Mouse (Mus musculus) liver, embryonic 12.5 days (tissue): Measurements from ENCODE around the gene Cp. TPM values are rescaled to one million over a fixed set of nuclear protein-coding genes. Genes with fewer than 3 reads are reported as not detected.
"Not testable (repeated sequence)": the region's sequence is repeated elsewhere in the genome, so short reads cannot be mapped to it uniquely, and the experiment has no call there.

Experiments
- ATAC-seq: fragments of 200-750 bp; cut with Nextera tagmentation; 2 replicates; pipeline ENCODE4 v1.8.0; 2017; ENCODE audit warnings: moderate number of reproducible peaks, mild to moderate bottlenecking, moderate library complexity
- H3K27ac ChIP-seq: fragments of 300-500 bp; sonication (generic); 2 replicates; pipeline ENCODE4 v1.5.1; 2016; ENCODE audit warnings: mild to moderate bottlenecking
- H3K27me3 ChIP-seq: fragments of 300-500 bp; sonication (generic); replicated peaks from 2 replicates; pipeline ENCODE4 v1.6.1; 2016; ENCODE audit warnings: mild to moderate bottlenecking, moderate library complexity
- H3K36me3 ChIP-seq: fragments of 300-500 bp; sonication (generic); 2 replicates; pipeline ENCODE4 v1.6.1; 2016; ENCODE audit warnings: mild to moderate bottlenecking, moderate library complexity
- H3K4me1 ChIP-seq: fragments of 300-500 bp; sonication (generic); 2 replicates; pipeline ENCODE4 v1.6.1; 2016
- H3K4me2 ChIP-seq: fragments of 300-500 bp; sonication (generic); 2 replicates; pipeline ENCODE4 v1.6.1; 2016; ENCODE audit warnings: mild to moderate bottlenecking, moderate library complexity
- H3K4me3 ChIP-seq: fragments of 300-500 bp; sonication (generic); 2 replicates; pipeline ENCODE4 v1.5.1; 2016; ENCODE audit warnings: mild to moderate bottlenecking, moderate library complexity
- H3K9ac ChIP-seq: fragments of 300-500 bp; sonication (generic); 2 replicates; pipeline ENCODE4 v1.6.1; 2016; ENCODE audit warnings: mild to moderate bottlenecking, moderate library complexity
- H3K9me3 ChIP-seq: fragments of 300-500 bp; sonication (generic); replicated peaks from 2 replicates; pipeline ENCODE4 v1.6.1; 2016; ENCODE audit warnings: mild to moderate bottlenecking, moderate library complexity
- WGBS: fragments of 180-500 bp; shearing (Covaris S2); methylation state at CpG from one replicate; pipeline ENCODE4 v1.1.7; 2016; ENCODE audit not compliant: insufficient replicate concordance; 5-methylcytosine and 5-hydroxymethylcytosine counted together
- polyA plus RNA-seq: library from polyadenylated mRNA; unstranded; fragments of >200 nt; fragmentation: Nextera tagmentation; extraction: Ambion mirVana; gene quantifications from 2 replicates; pipeline ENCODE4 v1.2.1, GENCODE M21; 2016

Cp gene
- 0.68 and 0.77 TPM in 2 replicates for polyA plus RNA-seq

DNA sequence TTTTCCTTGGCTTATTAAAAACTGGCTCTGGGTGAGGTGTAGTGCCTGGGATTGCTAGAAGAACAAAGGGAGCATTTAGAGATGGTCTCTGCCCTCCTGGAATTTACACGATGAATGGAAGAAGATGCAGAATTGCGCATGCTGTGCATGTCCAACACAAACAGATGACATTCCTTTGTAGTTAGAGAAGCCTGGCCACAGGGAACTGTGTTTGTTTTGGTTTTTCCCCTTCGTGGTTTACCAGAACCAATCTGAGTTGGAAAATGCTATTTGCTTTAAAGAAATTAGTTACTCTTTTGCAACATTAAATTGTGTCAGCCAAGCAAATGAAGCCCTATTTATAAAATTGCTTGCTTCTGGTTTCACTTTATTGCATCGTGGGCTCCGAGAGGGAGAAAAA, at the start of gene Cp:
Gene Cp, plus strand, starts transcription at position 170 of the 400 bp plus-strand sequence.
- no peak for ATAC-seq
- Histone ChIP-seq H3K9ac (no peak within 1 kb of the TSS), H3K9me3 (no peaks in the 10 kb centered on the region), H3K4me2 (no peak within 1 kb of the TSS), H3K4me3 (no peak within 1 kb of the TSS), H3K27ac (no peak within 1 kb of the TSS), H3K36me3 (no peaks in the 10 kb centered on the region), H3K27me3 (no peaks in the 10 kb centered on the region), H3K4me1 (no peaks in the 10 kb centered on the region)
- WGBS: 59% methylated on average over 5 of the region's 5 CpGs

DNA sequence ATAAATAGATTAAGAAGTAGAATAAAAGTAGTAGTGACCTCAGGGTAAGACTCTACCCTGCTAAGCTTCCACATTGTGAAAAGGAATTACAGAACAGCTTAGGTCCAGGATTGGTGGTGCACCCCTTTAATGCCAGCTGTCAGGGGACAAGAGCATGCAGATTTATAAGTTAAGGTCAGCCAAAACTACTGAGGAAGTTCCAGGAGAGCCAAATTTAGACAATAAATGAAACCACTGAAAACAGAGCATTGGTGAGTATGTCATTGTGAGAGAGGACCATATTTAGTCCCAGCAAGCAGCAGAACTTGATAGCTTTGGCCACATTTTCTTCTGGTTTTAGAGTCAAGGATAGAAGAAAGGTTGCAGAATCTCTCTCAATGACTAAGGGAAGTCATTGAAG, 8.3 kb upstream of the Cp start:
- no peaks in the 10 kb centered on the region for H3K36me3 ChIP-seq
- no peak overlapping the region for H3K9ac ChIP-seq
- no peak overlapping the region for H3K4me2 ChIP-seq
- no peak overlapping the region for H3K4me3 ChIP-seq
- no peak overlapping the region for H3K27ac ChIP-seq
- H3K4me1 ChIP-seq: no peaks in the 10 kb centered on the region
- no peak for ATAC-seq
- no peaks in the 10 kb centered on the region for H3K27me3 ChIP-seq
- no peaks in the 10 kb centered on the region for H3K9me3 ChIP-seq

DNA sequence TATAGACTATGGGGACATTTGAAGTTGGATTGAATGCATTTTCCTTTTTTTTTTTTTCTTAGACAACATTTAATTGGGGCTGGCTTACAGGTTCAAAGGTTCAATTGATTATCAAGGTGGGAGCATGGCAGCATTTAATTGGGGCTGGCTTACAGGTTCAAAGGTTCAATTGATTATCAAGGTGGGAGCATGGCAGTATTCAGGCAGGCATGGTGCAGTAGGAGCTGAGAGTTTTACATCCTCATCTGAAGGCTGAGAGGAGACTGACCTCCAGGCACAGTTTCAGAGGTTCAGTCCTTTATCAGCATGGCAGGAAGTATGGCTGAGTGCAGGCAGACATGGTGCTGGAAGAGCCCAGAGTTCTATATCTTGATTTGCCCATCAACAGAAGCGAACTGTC, 7.5 kb upstream of the Cp start:
- H3K36me3 ChIP-seq, H3K4me1 ChIP-seq, H3K9ac ChIP-seq, H3K27ac ChIP-seq, H3K27me3 ChIP-seq, ATAC-seq, H3K4me3 ChIP-seq, H3K4me2 ChIP-seq, H3K9me3 ChIP-seq: not testable (repeated sequence)
- WGBS: 51% methylated on average over 1 of the region's 1 CpGs

GRCm38 (mm10) chr3:19953425-19953824, 3.4 kb upstream of the Cp start:
- Histone ChIP-seq H3K9me3 (no peaks in the 10 kb centered on the region), H3K36me3 (no peaks in the 10 kb centered on the region), H3K9ac (no peak overlapping the region), H3K27ac (peak overlapping the region; percentile 54), H3K4me2 (no peak overlapping the region), H3K4me1 (no peaks in the 10 kb centered on the region), H3K4me3 (no peak overlapping the region), H3K27me3 (no peaks in the 10 kb centered on the region)
- no peak for ATAC-seq
- WGBS: 64% methylated on average over 1 of the region's 1 CpGs

- Histone ChIP-seq H3K27me3 (no peaks in the 10 kb centered on the region), H3K9me3 (no peaks in the 10 kb centered on the region), H3K9ac (no peak overlapping the region), H3K4me1 (no peaks in the 10 kb centered on the region), H3K27ac (no peak overlapping the region), H3K4me2 (no peak overlapping the region), H3K36me3 (no peaks in the 10 kb centered on the region), H3K4me3 (no peak overlapping the region)
- WGBS: 34% methylated on average over 3 of the region's 3 CpGs
- peak; percentile 84 for ATAC-seq
These were observed 3.0 kb upstream of the Cp start for GRCm38 (mm10) chr3:19953865-19954264.

DNA sequence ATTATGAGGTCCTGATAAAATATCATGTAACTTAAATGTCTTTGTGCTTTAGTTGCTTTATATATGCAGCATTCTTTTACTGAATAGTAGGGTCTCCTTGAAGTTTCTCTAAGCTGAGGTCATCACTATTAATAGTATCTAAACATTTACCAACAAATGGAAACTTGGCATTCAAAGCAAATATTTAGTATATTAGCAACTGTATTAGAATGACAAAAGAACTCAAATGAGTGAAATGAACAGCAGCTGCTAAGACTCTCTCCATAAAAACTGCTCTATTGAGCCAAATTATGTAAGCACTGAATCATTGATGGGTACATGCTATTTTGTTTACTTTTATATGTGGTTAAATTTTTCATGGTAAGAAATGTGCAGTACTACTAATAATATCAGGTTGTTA, 1.2 kb downstream of the Cp start:
- Histone ChIP-seq H3K4me3 (no peak overlapping the region), H3K36me3 (no peaks in the 10 kb centered on the region), H3K9me3 (no peaks in the 10 kb centered on the region), H3K4me2 (no peak overlapping the region), H3K27me3 (no peaks in the 10 kb centered on the region), H3K27ac (no peak overlapping the region), H3K4me1 (no peaks in the 10 kb centered on the region), H3K9ac (no peak overlapping the region)
- ATAC-seq: no peak

DNA sequence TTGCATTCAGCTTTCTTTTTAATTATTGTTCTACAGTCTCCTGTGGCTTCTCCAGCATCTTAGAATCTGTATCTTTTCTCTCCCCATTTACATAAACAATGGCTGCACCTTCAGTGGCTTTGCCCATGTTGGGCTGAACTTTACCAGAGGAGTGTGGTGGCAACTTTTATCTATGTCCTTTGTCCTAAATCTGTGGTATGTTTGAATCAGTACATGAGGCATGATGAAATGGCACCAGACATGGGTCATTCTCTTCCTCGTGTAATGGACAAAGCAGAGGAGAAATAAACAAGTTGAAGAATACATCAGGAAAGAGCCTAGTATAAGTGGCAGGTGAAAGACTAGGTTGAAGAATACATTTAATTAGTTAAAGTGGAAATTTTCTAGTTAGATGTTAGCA, 2.1 kb downstream of the Cp start:
- Histone ChIP-seq H3K36me3 (no peaks in the 10 kb centered on the region), H3K9ac (no peak overlapping the region), H3K4me3 (no peak overlapping the region), H3K9me3 (no peaks in the 10 kb centered on the region), H3K4me1 (no peaks in the 10 kb centered on the region), H3K27ac (no peak overlapping the region), H3K27me3 (no peaks in the 10 kb centered on the region), H3K4me2 (no peak overlapping the region)
- ATAC-seq: no peak
- WGBS: 65% methylated on average over 1 of the region's 1 CpGs

GRCm38 (mm10) chr3:19960570-19961114, 3.8 kb downstream of the Cp start:
- WGBS: 61% methylated on average over 3 of the region's 3 CpGs
- no peaks in the 10 kb centered on the region for H3K4me1 ChIP-seq
- no peaks in the 10 kb centered on the region for H3K27me3 ChIP-seq
- no peak overlapping the region for H3K9ac ChIP-seq
- no peak overlapping the region for H3K4me2 ChIP-seq
- no peaks in the 10 kb centered on the region for H3K36me3 ChIP-seq
- no peak overlapping the region for H3K27ac ChIP-seq
- H3K9me3 ChIP-seq: no peaks in the 10 kb centered on the region
- H3K4me3 ChIP-seq: no peak overlapping the region
- ATAC-seq: no peak

DNA sequence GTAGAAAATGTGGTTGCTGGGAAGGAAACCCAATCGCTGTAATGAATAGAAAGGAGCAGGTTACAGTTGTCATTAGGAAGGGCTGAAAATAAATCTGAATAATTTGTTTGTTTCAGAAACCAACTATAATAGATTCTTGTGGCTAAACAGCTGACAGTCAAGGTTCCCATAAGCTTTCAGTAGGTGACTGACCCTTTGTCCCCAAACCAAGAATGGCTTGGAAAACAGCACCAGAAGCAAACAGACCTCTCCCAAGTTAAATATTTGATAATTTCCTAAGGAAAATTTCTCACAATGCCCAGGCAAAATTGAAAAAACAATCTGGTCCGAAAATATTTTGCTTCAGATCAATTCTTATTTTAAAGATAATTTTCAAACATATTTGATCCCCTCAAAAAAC, 4.5 kb downstream of the Cp start:
- Histone ChIP-seq H3K9ac (no peak overlapping the region), H3K9me3 (no peaks in the 10 kb centered on the region), H3K27ac (no peak overlapping the region), H3K4me1 (no peaks in the 10 kb centered on the region), H3K4me2 (no peak overlapping the region), H3K4me3 (no peak overlapping the region), H3K27me3 (no peaks in the 10 kb centered on the region), H3K36me3 (no peaks in the 10 kb centered on the region)
- WGBS: 54% methylated on average over 2 of the region's 2 CpGs
- ATAC-seq: no peak

- no peak overlapping the region for H3K27ac ChIP-seq
- H3K27me3 ChIP-seq: no peaks in the 10 kb centered on the region
- H3K4me1 ChIP-seq: no peaks in the 10 kb centered on the region
- no peak overlapping the region for H3K9ac ChIP-seq
- 51% methylated on average over 3 of the region's 3 CpGs for WGBS
- H3K4me2 ChIP-seq: no peak overlapping the region
- no peaks in the 10 kb centered on the region for H3K9me3 ChIP-seq
- no peak overlapping the region for H3K4me3 ChIP-seq
- peak; percentile 35; the same call in 1 of the 2 replicates for ATAC-seq
- no peaks in the 10 kb centered on the region for H3K36me3 ChIP-seq
These were observed 6.1 kb downstream of the Cp start for GRCm38 (mm10) chr3:19962769-19963513.

- ATAC-seq: no peak
- Histone ChIP-seq H3K9me3 (no peaks in the 10 kb centered on the region), H3K4me1 (no peaks in the 10 kb centered on the region), H3K27ac (no peak overlapping the region), H3K27me3 (no peaks in the 10 kb centered on the region), H3K4me2 (no peak overlapping the region), H3K36me3 (no peaks in the 10 kb centered on the region), H3K9ac (no peak overlapping the region), H3K4me3 (no peak overlapping the region)
- 67% methylated on average over 2 of the region's 2 CpGs for WGBS
These were observed 7.9 kb downstream of the Cp start for GRCm38 (mm10) chr3:19964625-19965188.

DNA sequence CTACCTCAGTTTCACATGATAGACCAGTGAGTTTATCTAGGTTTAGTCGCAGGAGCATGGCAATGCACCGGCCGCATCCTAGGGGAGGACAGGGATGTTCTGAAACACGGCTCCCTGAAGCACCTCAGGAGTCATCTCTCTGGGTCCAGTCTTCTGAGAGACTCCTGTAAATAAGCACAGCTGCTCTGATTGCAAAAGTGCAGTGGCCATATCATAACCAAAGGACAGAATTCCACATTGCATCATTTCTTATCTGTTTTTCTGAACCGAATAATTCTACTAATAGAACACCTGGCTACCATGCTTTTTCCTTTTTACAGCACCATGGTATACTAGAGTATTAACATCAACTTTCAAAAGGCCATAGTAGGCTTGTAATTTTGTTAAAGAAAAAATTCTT, 8.4 kb downstream of the Cp start:
- Histone ChIP-seq H3K9me3 (no peaks in the 10 kb centered on the region), H3K4me3 (no peak overlapping the region), H3K9ac (no peak overlapping the region), H3K4me2 (no peak overlapping the region), H3K36me3 (no peaks in the 10 kb centered on the region), H3K27ac (no peak overlapping the region), H3K27me3 (no peaks in the 10 kb centered on the region), H3K4me1 (no peaks in the 10 kb centered on the region)
- ATAC-seq: no peak
- WGBS: 73% methylated on average over 5 of the region's 5 CpGs

DNA sequence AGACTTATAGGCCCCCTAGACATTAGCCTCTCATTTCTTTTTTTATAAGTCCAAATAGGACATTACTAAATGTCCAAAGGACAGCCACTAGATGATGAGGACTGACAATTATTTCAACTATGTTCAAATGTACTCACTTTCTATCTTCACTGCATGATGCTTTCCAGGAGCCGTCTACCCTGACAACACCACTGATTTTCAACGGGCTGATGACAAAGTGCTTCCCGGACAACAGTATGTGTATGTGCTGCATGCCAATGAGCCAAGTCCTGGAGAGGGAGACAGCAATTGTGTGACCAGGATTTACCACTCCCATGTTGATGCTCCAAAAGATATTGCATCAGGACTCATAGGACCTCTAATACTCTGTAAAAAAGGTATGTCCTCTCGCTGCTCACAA, 9.2 kb downstream of the Cp start:
- Histone ChIP-seq H3K4me3 (no peak overlapping the region), H3K9ac (no peak overlapping the region)
- ATAC-seq: no peak

More for the DNA sequence above, 9.2 kb downstream of the Cp start:
- H3K36me3 ChIP-seq: no peaks in the 10 kb centered on the region
- H3K27me3 ChIP-seq: no peaks in the 10 kb centered on the region
- H3K4me2 ChIP-seq: no peak overlapping the region
- no peaks in the 10 kb centered on the region for H3K9me3 ChIP-seq
- H3K4me1 ChIP-seq: no peaks in the 10 kb centered on the region
- WGBS: 66% methylated on average over 4 of the region's 4 CpGs
- H3K27ac ChIP-seq: no peak overlapping the region
